Mouse (Mus musculus): Measurements from ENCODE around the gene Rbms2.

- TF ChIP-seq POLR2A (IDR thresholded peaks at IDR 0.05; ENCODE audit: insufficient read depth, low read length) (no peak), CTCF (IDR thresholded peaks at IDR 0.05; ENCODE audit: low read depth, low read length) (no peak)
Observed at GRCm38 (mm10) chr10:128111227-128111626, 68.9 kb downstream of the Rbms2 start.
